Mouse (Mus musculus) naive thymus-derived CD4-positive, alpha-beta T cell, adult 2 months (primary cell): ENCODE measurements at regions not wholly inside any gene's neighbourhood (a gene's known extent, or its start where the extent isn't known, plus 50 kb on each side); places are given as distances from the start of the nearest gene placed in this dataset.

Experiments used
- DNase-seq: peaks from one replicate; pipeline ENCODE4 v3.0.0-alpha.2; 2011; ENCODE audit warnings: low read depth

DNA sequence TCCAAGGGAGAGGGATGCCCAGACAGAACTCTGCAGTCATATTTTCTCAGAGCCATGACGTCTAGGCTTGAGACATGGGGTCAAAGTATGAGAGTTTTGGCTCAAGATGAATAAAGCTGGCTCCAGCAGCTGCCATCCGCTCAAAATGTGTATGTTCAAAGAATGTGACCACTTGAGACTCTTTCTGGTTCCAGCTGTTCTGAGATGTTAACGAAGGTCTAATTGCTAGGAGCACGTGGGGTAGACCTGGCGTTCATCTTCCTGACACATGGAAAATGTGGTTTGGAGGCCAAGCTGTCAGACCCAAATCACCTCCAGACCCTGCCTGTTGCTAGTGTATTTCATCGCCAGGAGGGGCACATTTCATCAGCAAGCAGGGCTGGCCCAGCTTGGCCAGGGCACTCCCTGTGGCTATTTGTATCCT lies 58.9 kb upstream of the Ankrd1 start:
- no peak for DNase-seq

DNA sequence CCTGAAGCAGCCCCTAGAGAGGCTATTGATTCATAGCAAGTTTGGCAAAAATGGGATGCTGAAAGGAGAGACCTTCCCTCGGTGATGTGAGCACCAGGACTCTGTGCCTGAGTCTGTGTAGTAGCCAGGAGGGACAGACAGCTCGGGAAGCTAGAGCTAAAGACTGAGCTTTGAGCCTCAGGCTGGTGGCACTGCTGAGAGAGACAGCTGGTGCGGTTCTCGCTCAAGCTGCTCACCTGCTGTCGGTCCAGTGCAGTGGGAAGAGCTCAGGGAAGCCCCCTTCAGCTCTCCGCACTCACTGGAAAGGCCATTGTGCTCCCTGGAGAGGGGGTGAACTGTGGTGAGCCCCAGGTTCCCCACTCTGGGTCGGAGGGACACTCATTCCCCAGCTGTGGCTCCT lies 60.4 kb upstream of the Ankrd1 start:
- DNase-seq = no peak

DNA sequence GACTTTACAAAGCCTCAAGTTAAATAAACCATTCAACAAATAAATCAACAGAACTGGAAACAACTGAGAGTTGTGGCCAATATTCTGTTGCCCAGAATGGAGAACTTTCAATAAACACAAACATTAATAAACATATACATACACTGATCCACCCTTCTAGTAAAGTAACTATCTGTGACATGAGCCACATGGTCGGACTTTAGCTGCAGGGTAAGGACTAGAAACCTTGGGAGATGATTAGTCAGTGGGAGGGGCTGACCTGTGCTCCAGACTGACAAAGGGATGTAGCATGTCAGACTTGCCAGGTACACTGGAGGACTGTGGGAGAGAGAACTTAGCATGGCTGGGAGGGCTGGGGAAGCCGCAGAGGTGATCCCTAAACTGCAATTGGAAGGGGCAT lies 61.6 kb upstream of the Ankrd1 start:
- DNase-seq = no peak

DNA sequence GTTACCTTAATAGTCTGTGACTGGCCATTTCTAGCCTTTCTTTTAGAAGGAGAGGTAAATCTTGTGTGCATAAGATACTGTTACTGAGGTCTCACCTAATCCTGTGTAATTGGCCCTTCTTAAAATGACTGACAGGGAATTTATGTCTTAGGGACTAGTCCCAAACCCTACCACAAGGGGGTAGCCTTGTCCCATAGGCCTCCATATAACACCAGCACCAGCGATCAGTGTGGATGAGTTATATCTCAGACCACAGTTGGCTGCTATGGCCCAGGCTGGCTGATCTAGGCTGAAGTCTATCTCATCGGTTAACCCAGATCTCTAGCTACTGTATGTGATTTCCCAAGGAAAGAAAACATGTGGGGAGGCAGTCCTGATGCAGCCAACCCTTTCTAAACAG lies 63.2 kb upstream of the Ankrd1 start:
- peak; percentile 91 for DNase-seq

DNA sequence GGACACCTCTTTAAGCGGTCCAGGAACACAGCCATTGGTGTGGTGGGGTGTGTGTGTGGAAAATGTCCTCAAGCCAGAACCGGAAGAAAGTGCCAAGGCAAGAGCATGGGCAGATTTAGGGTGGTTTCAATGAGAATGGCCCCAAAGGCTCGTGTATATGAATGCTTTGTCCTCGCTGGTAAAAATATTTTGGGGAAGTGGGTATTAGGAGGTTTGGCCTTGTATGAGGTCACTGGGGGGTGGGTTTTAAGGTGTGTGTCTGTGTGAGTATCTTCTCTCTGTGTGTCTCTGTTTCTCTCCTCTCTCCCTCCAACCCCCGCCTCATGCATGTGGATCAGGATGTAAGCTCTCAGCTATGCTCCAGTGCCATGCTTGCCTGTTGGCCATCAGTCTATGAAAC lies 69.8 kb upstream of the Ankrd1 start:
- DNase-seq = no peak

DNA sequence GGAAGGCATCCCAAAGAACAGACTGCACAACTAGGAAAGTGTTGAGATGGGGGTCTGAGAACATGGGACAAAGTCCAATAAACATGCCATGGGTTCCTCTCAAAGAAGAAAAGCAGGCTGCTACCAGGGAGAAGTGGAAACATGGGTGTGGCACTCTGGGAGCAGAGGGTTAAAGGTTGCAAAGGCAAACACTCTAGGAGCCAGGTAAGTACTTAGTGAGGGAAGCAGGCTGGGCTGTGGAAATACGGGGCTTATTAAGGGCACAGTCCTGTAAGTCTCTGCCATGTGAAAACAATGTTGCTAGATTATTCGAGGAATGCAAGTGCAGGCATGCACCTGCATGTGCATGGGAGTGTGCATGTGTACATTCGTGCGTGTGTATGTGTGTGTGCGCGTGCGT lies 71.7 kb upstream of the Ankrd1 start:
- DNase-seq = no peak

DNA sequence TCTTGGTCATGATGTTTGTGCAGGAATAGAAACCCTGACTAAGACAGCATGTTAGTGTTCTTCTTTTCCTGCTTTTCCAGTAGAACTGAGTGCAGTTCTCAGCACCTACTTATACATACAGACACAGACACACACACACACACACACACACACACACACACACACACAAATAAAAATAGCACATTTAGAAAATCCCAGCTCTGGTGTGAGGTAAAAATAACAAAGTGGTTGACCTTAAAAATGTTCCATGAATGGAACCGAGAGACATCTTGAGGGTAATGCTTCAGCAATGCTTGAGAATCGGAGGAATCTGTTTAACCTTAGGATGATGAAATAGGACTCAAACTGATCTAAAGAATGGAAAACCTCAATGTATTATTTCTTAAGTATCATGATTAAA lies 84.4 kb upstream of the Ankrd1 start:
- DNase-seq = no peak

DNA sequence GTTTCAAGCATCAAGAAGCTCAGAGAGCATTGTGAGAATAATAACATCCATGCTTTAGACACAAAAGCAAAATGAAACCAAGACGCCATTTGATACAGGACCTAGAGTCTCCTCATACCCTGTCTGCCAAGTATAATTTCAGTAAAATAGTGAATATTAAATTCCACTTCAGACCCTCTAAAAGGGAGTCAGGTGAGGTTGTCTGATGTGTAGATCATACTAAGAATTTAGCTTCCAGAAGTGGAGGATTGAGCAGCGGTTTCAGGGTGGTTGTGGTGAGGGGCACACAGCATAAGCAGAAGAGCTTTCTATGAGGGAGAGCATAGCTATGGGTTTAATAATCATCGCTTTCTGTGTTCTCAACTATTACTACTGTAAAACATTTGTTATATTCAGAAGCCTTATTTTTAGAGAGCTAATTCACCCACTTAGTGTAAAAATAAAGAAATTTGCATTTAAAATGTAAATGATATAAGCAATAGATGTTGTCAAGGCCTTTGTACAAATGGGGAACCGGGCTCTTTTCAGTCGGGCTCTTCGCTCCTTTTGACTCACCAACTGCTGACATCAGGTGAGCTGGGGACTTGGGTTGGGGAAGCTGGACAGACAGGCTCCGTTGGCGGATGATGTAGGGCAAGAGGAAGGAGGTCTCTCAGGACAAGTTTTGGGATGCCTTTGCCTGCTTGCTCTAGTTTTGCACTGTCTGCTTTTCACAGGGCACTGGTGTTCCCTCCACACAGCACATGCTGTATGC lies 85.2 kb upstream of the Ankrd1 start:
- DNase-seq = no peak

DNA sequence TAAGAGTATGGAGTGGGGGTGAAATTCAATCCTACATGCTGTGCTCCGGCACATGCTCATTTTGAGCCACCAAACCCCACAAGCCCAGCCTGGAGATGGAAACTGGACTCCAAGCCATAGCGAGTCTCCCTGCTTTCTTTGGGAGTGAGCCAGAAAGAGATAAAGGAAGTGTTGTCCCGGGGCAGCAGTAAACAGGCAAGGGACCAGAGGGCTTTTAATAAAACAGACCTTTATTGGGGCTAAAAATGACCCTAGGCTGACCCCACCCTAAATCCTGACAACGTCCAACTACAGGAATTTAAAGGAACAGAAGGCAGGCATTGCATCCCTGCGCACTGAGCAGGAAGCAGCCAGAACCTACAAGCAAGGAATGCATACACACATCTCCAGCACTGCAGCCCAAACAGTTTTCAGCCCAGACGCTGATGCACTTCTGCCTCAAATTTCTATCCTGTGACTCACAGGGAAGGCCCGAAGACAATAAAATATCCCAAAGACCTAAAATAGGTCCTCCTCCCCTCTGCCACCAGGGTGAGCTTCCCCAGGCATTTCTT lies 87.9 kb upstream of the Ankrd1 start:
- no peak for DNase-seq

DNA sequence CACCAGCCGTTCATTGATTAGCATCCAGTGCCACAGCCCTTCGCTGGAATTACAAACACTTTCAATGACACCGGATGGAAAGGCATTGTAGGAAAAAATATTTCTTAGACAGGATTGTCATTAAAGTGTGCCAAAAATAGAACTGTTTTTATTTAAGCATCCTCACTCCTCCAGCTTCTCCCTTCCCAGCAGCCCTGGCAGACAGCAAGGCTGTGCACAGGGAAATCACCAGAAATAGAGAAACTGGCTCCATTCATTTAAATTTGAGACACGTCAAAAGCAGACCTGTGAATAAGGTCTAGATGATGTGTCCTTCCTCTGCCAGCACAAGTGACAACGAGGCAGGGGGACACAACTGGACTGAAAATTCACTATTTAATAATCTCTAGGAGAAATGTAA lies 88.5 kb upstream of the Ankrd1 start:
- no peak for DNase-seq

DNA sequence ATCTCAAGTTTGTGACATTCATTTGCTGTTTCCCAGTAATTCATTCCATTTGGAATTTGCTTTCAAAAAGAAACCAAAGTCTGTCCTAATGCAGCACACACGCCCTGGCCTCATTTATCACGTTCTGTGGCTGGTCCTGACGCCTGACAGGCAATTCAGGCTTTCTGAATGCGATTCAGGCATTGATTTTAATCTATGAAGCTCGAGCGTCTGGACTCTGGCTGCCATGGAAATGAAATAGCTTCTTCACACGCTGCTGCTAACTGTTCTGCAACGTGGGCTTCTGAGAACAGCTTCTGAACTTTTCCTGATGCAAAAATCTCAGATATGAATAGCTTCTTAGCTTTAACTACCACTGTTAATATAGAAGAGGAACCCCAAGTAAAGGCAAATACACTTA lies 93.6 kb upstream of the Ankrd1 start:
- no peak for DNase-seq

DNA sequence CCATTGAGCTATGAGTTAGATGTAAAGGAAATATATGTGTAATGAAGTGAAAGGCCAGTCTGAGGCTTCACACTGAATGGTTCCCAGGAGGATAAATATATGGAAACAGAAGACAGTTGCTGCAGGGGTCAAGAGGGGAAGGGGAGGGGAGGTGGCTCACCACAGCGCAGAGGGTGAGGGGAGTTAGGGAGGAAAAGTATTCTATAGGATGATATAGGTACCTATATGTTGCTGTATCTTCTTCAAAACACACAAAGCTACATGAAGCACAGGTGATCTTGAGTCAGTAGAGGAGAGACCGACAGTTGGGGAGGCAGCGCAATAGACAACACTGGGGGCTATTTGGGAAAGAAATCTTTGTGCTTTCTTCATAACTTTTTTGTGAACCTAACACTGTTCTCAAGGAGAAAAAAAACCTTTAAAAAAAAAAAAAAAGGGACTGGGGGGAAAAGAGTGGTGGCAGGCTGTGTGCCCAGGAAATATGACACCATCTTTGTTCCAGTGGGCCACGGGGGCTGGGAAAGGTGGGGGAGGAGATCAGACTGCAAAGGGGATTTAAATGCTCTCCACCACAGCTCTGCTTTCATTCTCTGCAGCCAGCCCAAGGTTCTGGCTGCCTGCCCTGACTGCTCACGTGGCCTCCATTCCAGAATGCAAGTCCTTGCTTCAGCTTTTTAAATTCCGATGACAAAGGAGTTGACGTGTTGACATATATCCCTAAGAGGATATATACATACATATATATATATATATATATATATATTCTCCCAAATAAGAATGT lies 94.5 kb upstream of the Ankrd1 start:
- DNase-seq = no peak

DNA sequence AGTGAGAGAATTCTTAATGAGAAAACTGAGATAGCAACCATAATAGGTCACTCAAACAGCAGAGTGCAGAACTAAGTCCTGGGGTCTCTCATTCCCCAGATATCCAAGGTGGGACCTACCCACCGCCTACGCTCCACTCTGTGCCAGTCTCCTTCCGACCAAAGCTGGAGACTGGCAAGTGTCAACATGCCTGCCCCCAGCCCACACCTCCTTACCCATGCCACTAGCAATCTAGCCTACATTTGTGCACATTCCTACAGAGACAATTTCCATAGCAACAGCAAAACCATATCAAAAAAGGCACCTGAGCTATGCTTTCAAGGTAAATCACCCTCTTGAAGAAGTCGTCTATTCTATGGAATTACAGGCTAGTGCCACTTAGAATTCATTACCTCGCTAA lies 97.3 kb upstream of the Ankrd1 start:
- no peak for DNase-seq

DNA sequence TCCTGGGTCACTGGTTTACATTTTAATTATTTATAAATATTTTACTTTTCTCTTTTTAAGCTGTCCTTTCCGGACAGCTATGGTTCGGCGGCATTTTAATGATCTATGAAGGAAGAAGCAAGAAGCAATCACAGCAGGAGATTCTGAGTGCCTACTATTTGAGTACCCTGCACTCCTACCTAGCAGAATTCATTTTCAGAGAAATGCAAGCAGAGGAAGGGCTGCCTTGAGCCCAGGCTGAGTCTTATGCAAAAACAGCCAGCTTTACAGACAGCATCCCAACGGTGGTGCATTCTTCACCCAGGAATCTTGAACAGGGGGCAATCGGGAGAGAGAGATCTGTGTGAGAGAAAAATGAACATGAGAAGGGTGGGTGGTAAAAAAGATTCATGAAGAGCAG lies 97.7 kb upstream of the Ankrd1 start:
- DNase-seq = no peak

DNA sequence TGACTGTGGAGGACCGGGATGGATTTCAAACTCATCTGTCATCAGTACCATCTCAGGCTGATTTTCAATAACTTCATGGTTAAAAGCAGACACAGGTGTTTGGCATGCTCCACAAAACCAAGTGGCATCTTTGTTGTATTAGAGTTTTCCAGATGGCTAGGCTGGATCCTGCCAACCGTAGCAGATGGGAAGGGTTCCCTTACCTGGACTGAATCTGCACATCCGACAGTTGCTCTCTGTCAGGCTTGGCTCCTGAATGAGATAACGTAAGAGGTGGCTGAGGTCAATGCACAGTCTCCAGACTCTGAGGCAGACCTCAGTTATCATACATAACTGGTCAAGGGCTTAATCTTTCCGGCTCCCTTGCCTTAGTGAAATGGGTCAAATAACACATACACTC lies 99.0 kb upstream of the Ankrd1 start:
- no peak for DNase-seq

DNA sequence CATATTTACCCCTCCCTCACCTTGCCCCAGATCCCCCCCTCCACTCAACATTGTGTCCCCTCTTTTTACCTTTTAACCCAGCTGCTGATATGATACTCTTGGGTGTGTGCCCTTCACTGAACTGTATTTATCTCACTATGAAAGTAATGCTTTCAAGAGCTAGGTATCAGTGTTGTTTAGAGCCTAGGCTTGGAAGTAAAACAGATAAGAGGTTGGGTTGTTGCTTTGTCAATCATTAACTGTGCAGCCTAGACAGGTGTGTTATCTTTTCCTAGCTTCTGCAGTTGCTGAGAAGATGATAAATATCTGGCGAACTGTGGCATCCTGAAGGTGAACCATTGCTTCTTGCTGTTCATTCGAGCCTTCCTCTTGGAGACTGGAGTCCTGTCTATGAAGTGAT lies 101.2 kb upstream of the Ankrd1 start:
- DNase-seq = no peak

DNA sequence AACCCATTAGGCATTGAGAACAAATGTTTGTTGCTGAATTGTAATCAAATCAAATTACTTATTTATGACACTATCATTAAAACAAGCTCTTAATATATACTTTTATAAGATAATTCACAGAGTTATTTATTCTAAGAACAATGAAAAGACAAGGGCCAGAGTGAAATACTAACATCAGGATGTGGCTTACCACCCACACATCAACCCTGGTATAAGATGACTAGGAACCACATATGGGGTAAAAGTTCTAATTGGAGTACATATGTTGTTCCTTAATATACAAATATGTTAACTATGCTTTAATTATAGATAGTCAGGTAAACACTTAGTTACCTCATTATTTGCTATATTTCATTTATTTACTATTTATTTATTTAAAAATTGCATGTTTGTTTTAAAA lies 101.7 kb upstream of the Ankrd1 start:
- DNase-seq = no peak

DNA sequence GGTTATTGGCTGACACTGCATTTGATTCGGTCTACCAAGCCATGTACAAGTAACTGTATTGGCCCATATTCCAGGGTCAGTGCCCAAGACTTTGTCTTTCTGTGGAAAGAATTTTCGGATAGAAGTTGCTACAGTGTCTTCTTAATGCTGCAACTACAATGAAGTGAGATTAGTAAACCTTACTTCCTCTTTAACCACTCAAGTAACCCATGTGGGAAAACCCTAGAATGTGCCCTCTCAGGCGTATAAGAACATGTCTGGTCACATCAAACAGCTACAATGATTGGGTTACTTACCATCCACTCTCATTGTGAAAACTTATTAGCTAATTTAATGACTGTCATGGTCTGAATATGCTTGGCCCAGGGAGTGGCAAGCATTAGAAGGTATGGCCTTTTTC lies 102.3 kb upstream of the Ankrd1 start:
- DNase-seq = no peak

DNA sequence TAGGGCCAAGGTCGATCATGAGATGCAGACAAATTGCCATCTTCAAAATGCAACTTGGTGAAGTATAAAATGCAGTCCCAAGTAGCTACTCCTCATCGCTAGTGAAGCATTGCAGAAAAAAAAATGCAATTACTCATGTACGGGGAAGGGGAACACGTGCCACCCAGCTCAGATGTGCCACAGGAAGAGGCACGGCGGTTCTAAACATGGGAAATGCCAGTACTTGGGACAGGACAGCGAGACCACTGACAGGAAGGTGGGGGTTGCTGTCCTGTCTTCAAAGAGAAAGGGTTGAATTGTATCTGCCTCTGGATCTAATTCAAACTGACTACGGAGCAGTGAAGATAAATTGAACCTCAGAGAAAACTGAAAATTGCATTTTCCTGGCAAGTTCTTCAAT lies 104.6 kb upstream of the Ankrd1 start:
- peak; percentile 65 for DNase-seq

DNA sequence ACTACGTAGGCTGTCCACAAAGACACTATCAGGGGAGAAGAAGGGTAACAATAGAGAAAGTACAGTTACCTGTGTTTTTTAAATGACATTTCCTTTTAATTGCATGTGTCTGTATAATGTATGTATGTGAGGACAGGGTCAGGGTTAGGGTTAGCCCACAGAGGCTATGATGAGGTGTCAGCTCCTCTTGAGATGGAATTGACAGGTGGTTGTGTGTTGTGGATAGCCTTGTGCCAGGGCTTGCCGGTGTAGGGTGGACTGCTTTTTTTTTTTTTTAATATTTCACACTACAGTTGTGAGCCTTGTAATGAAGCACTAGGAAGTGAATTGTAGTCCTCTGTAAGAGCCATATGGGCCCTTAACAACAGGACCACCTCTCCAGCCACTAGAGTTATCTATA lies 105.7 kb upstream of the Ankrd1 start:
- DNase-seq = no peak

DNA sequence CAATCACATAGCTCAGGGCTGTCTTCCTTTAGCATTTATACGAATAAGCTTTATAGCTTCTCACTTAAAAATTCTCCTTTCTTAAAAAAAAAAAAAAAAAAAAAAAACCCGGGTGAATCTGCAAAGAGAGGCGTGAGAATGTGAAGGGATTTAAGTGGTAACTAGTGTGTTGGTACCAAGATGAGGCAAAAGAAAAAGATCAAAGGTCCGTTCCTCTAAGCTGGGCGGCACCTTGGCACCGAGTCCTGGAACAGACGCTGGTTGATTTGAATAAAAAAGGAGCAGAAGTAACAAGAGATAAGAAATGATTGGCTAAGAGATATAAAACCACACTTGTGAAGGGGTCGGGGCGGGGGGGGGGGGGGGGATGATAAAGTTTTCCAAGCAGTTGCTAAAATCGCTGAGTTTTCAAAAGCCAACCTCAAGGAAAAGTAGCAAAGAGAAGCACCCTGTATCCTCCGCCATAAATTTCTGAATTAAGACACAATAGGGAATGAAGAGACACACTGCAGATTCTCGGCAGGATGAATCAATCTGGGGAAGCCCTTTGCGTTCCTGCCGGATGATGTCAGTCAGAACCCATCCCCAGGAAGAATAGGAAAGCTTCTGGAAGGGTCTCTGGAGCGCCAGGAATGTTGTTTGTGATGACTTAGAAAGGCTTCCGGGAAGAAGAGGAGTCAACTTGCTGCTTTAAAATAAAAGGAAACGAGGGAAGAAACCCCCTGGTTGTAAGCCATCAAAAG lies 107.7 kb upstream of the Ankrd1 start:
- peak; percentile 32 for DNase-seq

DNA sequence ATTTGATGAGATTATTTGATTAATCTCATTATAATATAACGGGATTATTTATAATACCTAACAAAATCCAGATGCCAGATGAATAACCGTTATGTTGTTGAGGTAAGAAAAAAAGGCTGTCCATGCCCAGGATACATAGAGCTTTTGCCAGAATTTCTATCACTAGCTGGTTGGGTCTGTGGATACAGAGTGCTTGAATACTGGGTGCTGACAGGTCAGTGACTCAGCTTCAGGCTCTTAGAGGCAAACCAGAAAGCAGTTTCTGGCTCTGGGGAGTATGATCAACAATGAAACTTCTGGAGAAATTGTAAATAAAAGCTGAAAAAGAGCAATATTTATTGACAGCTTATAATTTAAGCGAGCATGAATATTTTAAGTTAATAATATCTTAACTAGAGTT lies 109.4 kb upstream of the Ankrd1 start:
- no peak for DNase-seq

DNA sequence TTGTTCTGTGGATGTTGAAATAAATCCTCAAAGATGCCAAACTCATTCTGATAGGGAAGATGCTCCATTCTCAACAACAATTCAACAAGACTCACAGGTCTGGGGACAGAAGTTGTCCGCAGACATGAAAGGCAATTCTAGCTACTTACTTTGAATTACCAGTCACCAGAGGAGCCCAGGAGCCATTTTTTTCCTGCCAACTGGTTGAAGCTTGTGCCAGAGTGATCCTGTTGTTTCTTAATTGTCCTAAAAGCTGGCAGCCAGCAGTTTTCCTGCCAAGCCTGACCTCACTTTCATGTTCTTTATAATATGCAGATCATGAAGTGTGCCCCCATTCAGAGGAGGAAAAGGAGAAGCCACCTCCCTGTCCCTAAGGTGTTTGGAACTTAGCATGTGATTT lies 110.0 kb upstream of the Ankrd1 start:
- no peak for DNase-seq
